Comparison of ENCODE assay signal across 19 mouse cellular contexts in the genomic region with DNA sequence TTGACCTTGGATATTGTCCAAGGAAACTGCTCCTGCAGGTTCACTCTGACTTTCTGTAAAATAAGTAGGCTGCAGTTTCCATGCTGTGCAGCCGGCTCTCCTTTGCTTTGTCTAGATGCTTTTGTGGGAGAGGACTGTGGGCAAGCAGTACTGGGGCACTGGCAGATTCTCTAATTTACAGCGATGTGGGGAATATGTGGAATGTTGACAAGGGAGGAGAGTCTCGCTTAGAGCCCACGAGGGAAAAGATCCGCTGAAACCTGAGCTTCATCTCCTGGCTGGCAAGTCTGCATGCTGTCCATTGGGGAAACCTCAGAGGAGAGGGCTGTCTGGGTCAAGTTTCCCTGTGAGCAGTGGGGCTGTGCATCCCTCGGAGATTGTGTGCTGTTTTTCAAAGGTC.
DNase-seq lines count a peak whose midpoint lies in the region; ATAC-seq and TF ChIP-seq lines count a peak whose summit lies in the region.
"Had no signal": no experiment of that assay in that cellular context is flagged by ENCODE, and none has a peak within 500 bp of the region (broad histone marks: within the 10 kb centered on the region; RNA-seq: fewer than 3 reads in every experiment).

No protein-coding gene starts in this region.

- no peak overlapping the region for H3K4me3 ChIP-seq in kidney, embryonic 14.5 days (ENCODE audit: low read length)
- H3K4me3 ChIP-seq in kidney, adult 2 months (ENCODE audit: insufficient read depth, low read depth, low read length) = no peak overlapping the region
- H3K4me3 ChIP-seq in limb, embryonic 10.5 days = no peak overlapping the region
- H3K4me3 ChIP-seq in intestine, postnatal 0 days (ENCODE audit: low read depth, low read length) = no peak overlapping the region
- H3K4me3 ChIP-seq: forebrain, embryonic 15.5 days had no signal

- ATAC-seq in kidney, embryonic 14.5 days (ENCODE audit: low FRiP score, low TSS enrichment) = 0 out of 2 replicates have a peak, but pooled peaks have one; percentile 36
- ATAC-seq in intestine, postnatal 0 days = no peak
- ATAC-seq: CD4-positive, CD25-positive, alpha-beta regulatory T cell, adult 4 months; forebrain, embryonic 15.5 days; intestine, embryonic 16.5 days had no signal

- no peak overlapping the region; the same call in 1 of the 2 replicates for H3K27ac ChIP-seq in kidney, embryonic 14.5 days (ENCODE audit: low read depth, low read length)
- no peak overlapping the region for H3K27ac ChIP-seq in kidney, adult 2 months (ENCODE audit: insufficient read depth, low read depth, low read length)
- H3K27ac ChIP-seq in limb, embryonic 10.5 days = peak overlapping the region; percentile 11; the same call in 1 of the 2 replicates
- H3K27ac ChIP-seq in intestine, postnatal 0 days (ENCODE audit: low read depth, low read length) = no peak overlapping the region
- H3K27ac ChIP-seq: forebrain, embryonic 15.5 days; hindbrain, embryonic 14.5 days; liver, embryonic 14.5 days had no signal

- H3K27me3 ChIP-seq in kidney, embryonic 14.5 days (ENCODE audit: control insufficient read depth, insufficient read depth, low read length) = no peaks in the 10 kb centered on the region
- H3K27me3 ChIP-seq in kidney, adult 2 months (replicated peaks; ENCODE audit: control insufficient read depth, insufficient read depth, low read length) = no peaks in the 10 kb centered on the region
- H3K27me3 ChIP-seq in limb, embryonic 10.5 days (ENCODE audit: low read depth, poor library complexity, severe bottlenecking) = peaks cover 6% of the 10 kb centered on the region; the same call in 1 of the 2 replicates
- H3K27me3 ChIP-seq in intestine, postnatal 0 days (replicated peaks; ENCODE audit: control insufficient read depth, insufficient read depth, low read length) = no peaks in the 10 kb centered on the region
- H3K27me3 ChIP-seq: forebrain, embryonic 15.5 days had no signal

- H3K36me3 ChIP-seq in kidney, embryonic 14.5 days (ENCODE audit: control insufficient read depth, insufficient read depth, low read length) = no peaks in the 10 kb centered on the region
- H3K36me3 ChIP-seq in kidney, adult 2 months (ENCODE audit: control insufficient read depth, insufficient read depth, low read length) = no peaks in the 10 kb centered on the region
- no peaks in the 10 kb centered on the region for H3K36me3 ChIP-seq in limb, embryonic 10.5 days
- H3K36me3 ChIP-seq in intestine, postnatal 0 days (ENCODE audit: control insufficient read depth, insufficient read depth) = no peaks in the 10 kb centered on the region
- H3K36me3 ChIP-seq: forebrain, embryonic 15.5 days; G1E had no signal

- no peaks in the 10 kb centered on the region for H3K9me3 ChIP-seq in kidney, embryonic 14.5 days (ENCODE audit: control insufficient read depth, low read length)
- H3K9me3 ChIP-seq in limb, embryonic 10.5 days (replicated peaks) = no peaks in the 10 kb centered on the region
- no peaks in the 10 kb centered on the region for H3K9me3 ChIP-seq in intestine, postnatal 0 days (ENCODE audit: control insufficient read depth)
- H3K9me3 ChIP-seq: forebrain, embryonic 15.5 days had no signal

- no peak overlapping the region for H3K9ac ChIP-seq in kidney, embryonic 14.5 days (ENCODE audit: low read depth, low read length)
- no peak overlapping the region for H3K9ac ChIP-seq in intestine, postnatal 0 days (ENCODE audit: low read depth, low read length)
- H3K9ac ChIP-seq: forebrain, embryonic 15.5 days; hindbrain, embryonic 14.5 days; liver, embryonic 14.5 days had no signal

- H3K4me1 ChIP-seq in kidney, embryonic 14.5 days (ENCODE audit: control insufficient read depth, insufficient read depth, low read length) = 0 out of 2 replicates have a peak, but pooled peaks cover 8% of the 10 kb centered on the region
- peaks cover 20% of the 10 kb centered on the region for H3K4me1 ChIP-seq in kidney, adult 2 months (ENCODE audit: control insufficient read depth, insufficient read depth, low read length)
- peaks cover 32% of the 10 kb centered on the region for H3K4me1 ChIP-seq in limb, embryonic 10.5 days
- H3K4me1 ChIP-seq in intestine, postnatal 0 days (replicated peaks; ENCODE audit: control insufficient read depth, insufficient read depth, low read length) = 0 out of 2 replicates have a peak, but pooled peaks cover 2% of the 10 kb centered on the region
- H3K4me1 ChIP-seq: forebrain, embryonic 15.5 days had no signal

- DNase-seq in kidney, adult 2 months = no peak
- peak; percentile 58 for DNase-seq in 3T3-L1 (ENCODE audit: low read depth, low spot score)
- peak; percentile 43 for DNase-seq in Muller cell, postnatal 12 days (ENCODE audit: inconsistent ontology term)
- DNase-seq in limb, embryonic 10.5 days (ENCODE audit: low spot score) = no peak
- no peak for DNase-seq in urinary bladder, postnatal 25 days (ENCODE audit: low spot score)
- DNase-seq: adrenal gland, adult 2 months; cerebellum, postnatal 25 days; layer of hippocampus, postnatal 36 days; lung, postnatal 10 days; right cerebral cortex, postnatal 4 days; thymus, postnatal 36 days had no signal

- 12% methylated on average over 6 of the region's 6 CpGs for WGBS in kidney, embryonic 14.5 days
- WGBS in kidney, adult 2 months = 44% methylated on average over 6 of the region's 6 CpGs
- WGBS in limb, embryonic 10.5 days = 32% methylated on average over 6 of the region's 6 CpGs
- 45% methylated on average over 6 of the region's 6 CpGs for WGBS in intestine, postnatal 0 days

- H3K4me2 ChIP-seq in kidney, embryonic 14.5 days (replicated peaks; ENCODE audit: low read depth, low read length) = no peak overlapping the region
- no peak overlapping the region for H3K4me2 ChIP-seq in intestine, postnatal 0 days (replicated peaks; ENCODE audit: low read depth)
- H3K4me2 ChIP-seq: forebrain, embryonic 15.5 days; hindbrain, embryonic 14.5 days had no signal

- no peak for TF ChIP-seq POLR2A in kidney, adult 2 months (IDR thresholded peaks at IDR 0.05; ENCODE audit: low read depth, low read length)

- no peak for TF ChIP-seq CTCF in kidney, adult 2 months (conservative IDR thresholded peaks at IDR 0.05; ENCODE audit: insufficient read depth, insufficient read length, low read depth, low read length)
- TF ChIP-seq CTCF in intestine, postnatal 0 days (IDR thresholded peaks at IDR 0.05; ENCODE audit: low read depth) = no peak

Comparison
In these comparisons a context has a peak if more than half of its experiments do, and no peak if none do; other contexts are left out.
1. DNase-seq: peak in 3T3-L1 (single experiment) and Muller cell, postnatal 12 days (single experiment); none in kidney, adult 2 months (single experiment), limb, embryonic 10.5 days (single experiment) and urinary bladder, postnatal 25 days (single experiment).